Mouse (Mus musculus) megakaryocyte, adult 5-6 weeks (primary cell): ENCODE data around the gene Uqcrc1. TPM values are rescaled to one million over a fixed set of nuclear protein-coding genes. Genes with fewer than 3 reads are reported as not detected.
A peak's percentile ranks its signal among the peaks of the same experiment; 100 is the strongest.

Source experiments
- ATAC-seq: 2 replicates; pipeline ENCODE4 v1.8.0; 2016; ENCODE audit warnings: mild to moderate bottlenecking, inconsistent platforms; ENCODE audit not compliant: poor library complexity, severe bottlenecking
- total RNA-seq, 2 experiments: library from RNA; stranded (forward) in 1 of 2; stranded (reverse) in 1 of 2; fragments of 153-499, 151-499 nt in 1 of 2; fragments of 221-1000, 200-1000 nt in 1 of 2; gene quantifications; 2 replicates each; pipeline versions ENCODE4 v1.2.3 to v1.2.4; 2015 to 2017

Uqcrc1 gene
- total RNA-seq (2015) = 81.6 and 86.0 TPM in 2 replicates
- 155 and 187 TPM in 2 replicates for total RNA-seq (2017)

- ATAC-seq = peak; percentile 96
These were observed at the start of gene Uqcrc1 for GRCm38 (mm10) chr9:108936418-108937364. Gene Uqcrc1, plus strand, starts transcription at chr9:108936633.

DNA sequence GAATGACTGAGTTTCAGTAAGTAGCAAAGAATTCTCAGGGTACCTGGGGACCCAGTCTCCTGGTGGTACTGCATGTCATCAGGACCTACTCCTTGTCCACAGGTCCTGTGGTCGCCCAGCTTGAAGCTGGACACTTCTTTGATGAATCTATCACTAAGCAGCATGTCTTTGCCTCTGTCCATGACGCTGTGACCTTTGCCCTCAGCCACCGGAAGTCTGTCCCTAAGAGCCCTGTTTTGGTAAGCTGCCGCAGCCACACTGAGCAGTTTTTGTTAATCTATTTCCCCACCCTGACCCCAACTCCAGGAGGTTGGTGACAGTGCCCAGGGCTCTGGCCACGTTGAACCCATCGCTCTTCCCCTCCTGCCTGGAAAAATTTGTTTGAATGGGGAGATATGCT lies 24.1 kb upstream of the Uqcrc1 start:
- ATAC-seq = no peak

DNA sequence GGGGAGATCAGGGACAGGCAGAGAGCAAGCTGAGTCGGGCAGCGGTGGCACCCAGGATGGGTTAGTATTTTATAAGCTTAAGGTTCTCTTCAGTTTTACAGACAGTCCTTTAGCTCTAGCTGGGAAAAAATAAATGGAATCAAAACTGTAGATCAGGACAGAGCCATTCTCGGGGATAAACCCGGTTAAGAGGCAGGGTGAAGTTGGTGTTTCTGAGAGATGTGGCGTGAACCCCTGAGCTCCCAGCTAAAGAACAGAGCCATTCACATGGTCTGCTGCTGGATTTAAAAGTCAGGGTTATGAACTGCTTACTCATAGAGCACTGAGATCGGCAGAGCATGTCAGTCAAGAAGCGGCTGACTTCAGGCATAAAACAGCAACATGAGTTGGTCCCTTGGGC lies 23.3 kb upstream of the Uqcrc1 start:
- ATAC-seq = no peak

DNA sequence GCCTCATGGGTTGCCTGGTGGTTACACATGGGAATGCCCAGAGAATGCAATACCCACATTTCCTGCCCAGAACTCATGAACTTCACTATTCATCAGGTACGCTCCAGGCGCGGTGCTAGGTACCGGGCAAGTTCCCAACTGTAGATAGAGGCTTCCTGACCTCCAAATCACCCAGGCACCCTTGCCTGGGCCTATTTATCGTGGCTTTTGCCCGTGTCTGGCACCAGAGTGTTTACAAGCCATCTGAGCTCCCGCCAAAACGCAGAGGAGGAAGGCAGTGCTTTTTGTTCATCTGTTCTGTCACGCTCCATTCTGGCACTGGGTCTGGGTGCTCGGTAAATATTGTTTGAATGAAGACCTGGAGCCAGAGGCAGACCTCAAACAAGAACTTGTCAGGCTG lies 22.8 kb upstream of the Uqcrc1 start:
- no peak for ATAC-seq

GRCm38 (mm10) chr9:108914491-108914890 lies 21.9 kb upstream of the Uqcrc1 start, which contains the start of gene Tmem89:
Gene Tmem89, plus strand, starts transcription at chr9:108914619.
- ATAC-seq = no peak

DNA sequence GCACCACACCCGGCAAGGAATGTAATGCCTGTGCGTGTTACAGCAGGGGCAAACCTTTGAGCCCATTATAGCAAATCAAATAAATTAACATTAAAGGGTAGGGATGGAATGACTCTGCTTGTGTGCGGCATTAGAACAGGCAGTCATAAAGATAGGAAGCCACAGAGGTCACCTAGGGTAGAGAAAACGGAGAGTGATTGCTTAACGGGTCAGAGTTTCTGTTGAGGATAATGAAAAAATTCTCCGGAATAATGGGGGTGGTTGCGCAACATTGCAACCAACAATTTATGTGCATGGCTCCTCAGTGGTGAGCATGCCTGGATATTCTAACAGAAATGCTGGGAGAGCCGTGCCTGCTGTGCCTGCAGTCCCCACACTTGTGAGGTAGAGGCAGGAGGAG lies 10.5 kb upstream of the Uqcrc1 start:
- no peak for ATAC-seq

GRCm38 (mm10) chr9:108928424-108928823 lies 8.0 kb upstream of the Uqcrc1 start:
- no peak for ATAC-seq

DNA sequence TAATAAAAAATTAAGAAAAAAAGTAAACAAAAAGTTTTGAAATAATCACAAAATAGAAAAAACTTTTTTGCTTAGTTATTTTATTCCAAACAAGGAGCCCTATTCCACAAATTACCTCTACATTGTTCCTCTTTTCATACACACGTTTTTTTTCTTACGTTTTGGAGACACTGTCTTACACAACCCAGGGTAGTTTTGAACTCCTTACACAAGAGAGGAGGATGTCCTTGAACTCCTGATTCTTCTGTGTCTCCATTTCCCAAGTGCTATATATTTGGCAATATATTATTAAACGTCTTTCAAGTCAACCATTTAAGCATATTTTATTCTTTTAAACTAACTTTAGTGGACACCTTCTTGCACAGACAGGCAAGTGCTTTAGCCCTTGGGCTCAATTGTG lies 442 bp upstream of the Uqcrc1 start:
- ATAC-seq = peak; percentile 41

DNA sequence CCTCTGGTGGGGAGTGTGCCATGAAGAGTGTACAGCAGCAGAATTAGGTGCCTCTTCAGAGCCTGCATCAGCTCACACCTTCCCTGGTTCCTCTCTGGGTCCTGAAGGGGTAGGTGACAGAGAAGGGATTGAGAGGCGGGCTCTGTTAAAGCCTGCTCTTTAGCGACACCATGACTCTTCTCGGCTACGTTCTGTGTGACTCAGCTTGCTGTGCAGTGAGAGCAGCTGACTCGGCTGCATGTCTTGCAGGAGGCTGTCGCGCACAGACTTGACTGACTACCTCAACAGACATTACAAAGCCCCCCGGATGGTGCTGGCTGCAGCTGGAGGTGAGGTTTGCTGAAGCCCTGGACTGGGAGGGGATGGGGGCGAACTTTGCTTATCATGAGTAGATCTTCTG lies 8.7 kb downstream of the Uqcrc1 start:
- no peak for ATAC-seq

GRCm38 (mm10) chr9:108945608-108946007 lies 9.2 kb downstream of the Uqcrc1 start:
- ATAC-seq = no peak

DNA sequence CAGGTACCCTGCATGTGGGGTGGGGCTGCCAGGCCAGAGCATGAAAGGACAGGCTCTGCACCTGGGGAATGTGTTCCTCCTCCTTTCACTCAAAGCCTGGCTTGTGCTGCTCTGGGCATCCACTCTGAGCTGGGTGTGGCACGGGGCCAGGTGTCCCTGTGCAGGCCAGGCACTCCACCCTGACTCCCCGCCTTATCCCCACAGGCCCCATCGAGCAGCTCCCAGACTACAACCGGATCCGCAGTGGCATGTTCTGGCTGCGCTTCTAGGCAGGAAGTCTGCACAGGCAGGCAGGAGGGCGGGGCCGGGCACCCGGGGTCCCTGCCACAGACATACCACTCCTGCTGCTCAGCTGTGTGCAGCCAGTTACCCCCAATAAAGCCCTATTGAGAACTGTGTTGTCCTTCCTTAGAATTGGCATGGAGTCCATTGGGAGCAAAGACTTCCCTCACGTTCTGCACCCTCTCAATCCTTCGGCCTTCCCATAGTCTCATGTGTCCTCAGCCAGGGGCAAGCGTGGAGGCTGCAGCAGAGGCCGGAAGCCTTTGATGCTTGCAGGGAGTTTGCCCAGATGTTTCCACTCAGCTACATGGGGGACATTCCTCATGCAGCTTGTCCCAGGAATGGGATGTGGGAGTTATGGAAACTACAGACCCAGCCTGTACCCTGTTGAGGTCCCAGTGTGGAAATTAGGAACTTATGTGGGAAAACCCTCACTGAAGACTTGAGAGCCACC lies 13.0 kb downstream of the Uqcrc1 start:
- ATAC-seq = no peak

DNA sequence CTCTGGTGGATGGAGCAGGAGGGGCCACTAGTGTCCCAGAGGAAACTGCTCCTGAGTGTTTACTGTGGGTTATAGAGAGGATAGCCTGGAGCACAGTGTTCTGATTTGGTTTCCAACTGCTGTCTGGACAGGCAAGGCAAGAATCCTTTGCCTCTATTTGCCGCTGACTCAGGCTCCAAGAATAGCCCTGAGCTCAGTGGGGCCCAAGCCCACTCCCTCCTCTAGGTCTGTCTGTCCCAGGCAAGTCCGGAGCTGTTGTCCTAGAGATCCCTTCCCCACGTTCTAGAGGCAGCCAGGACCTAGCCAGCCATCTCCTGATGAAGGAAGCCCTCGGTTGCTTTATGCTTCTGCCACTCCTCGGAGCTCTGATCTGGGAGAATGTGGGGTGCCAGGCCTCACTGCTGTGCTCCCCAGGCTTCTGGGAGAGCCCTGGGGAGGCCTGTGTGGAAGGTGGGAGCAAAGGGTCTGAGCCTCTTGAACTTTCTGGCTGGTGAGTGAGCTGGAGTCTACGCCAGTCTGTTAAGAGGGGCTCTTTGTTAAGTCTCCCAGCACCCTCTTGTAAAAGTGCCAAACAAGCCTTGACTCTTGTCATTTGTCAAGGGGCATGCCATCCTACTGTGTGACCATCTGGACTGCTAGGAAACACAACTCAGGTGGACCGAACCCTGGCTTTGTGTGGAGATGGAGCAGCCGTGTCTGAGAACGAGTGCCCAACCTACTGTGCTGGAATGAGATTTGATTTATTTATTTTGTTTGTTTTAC lies 13.7 kb downstream of the Uqcrc1 start:
- ATAC-seq = no peak

DNA sequence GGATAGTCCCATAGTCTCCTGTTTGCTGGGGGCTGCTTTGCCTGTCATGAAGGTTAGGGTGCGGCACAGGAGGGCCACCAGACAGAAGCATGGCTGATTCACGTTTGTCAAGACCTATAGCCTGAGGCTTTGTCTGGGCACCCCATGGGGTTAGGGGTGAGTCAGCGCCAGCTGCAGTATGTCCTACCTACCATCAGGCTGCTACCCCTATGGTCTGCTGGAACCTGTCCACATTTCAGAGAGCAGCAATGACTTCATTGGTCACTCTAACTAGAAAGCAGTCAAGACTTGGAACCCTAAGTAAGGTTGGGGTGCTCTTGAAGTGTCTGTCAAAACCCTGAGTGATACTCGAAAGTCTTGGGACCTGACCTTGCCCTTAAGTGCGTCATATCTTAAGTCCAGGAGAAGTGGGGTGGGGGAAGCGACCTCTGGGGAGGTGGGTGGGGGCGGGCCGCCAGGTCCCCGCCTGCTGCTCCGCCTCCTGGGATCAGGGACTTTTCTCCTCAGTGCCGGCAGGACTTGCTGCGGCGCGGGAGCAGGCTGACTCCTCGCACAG lies 16.7 kb downstream of the Uqcrc1 start, which contains the start of gene Col7a1:
Col7a1 (plus strand) TSS at position 506 of the 556 bp plus-strand sequence.
- no peak for ATAC-seq

DNA sequence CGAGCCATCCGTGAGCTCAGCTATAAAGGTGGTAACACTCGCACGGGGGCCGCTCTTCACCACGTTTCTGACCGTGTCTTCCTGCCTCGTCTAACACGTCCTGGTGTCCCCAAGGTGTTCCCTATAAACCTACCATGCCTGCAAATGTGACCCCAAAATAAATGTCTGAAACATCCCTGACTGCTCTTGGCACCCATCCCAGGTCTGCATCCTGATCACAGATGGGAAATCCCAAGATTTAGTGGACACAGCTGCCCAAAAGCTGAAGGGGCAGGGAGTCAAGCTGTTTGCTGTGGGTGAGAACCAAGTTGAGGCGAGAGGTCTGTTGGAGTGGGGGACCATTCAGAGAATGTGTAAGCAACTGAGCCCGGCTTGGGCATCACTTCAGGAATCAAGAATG lies 18.8 kb downstream of the Uqcrc1 start:
- no peak for ATAC-seq

GRCm38 (mm10) chr9:108955846-108956245 lies 19.4 kb downstream of the Uqcrc1 start:
- no peak for ATAC-seq

DNA sequence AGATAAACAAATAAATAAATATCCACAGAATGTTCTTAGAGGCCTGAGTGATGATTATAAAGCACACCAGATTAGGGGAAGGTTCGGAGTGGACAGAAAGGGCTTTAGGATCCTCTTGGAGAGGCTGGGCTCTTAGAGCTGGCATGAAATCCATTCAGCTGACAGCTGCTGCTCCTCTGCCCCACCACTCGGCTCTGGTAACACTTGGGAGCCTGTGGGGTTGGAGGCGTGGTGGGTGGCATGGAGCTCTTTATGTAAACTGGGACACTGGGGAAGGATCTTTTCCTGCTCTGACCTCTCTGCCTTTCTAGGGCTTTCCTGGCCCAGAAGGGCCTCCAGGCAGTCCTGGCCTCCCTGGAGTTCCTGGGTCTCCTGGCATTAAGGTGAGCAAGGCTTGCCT lies 27.1 kb downstream of the Uqcrc1 start:
- no peak for ATAC-seq

DNA sequence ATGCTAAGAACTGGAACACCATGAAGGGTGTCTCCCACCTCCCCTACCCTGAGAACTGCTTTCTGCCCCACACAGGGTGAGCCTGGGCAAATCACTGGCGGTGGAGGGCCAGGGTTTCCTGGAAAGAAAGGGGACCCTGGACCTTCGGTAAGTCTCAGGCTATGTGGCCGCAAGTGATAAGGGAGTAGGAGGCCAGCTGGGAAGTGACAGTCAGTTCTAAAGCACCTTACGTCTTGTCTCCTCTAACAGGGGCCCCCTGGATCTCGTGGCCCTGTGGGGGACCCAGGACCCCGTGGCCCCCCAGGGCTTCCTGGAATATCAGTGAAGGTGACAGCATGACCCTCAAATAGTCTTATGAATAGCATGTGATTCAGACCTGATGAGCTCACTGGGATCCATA lies 27.9 kb downstream of the Uqcrc1 start:
- no peak for ATAC-seq

DNA sequence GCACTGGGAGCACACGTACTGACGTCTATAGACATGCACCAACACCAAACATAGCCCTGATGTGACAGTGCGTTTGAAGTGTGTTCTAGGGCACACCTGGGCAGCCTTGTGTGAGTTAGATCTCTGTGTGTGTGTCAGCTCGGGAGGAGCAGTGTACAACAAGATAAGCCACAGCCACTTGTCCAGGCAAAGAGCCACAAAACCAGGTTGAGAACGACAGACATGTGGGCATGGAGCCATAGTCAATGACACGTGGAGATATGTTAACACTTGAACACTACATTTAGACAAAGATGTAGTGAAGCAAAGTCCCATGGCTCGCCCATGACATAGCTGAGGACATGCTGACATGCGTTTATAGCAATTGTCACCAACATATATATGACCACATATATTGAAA lies 34.2 kb downstream of the Uqcrc1 start:
- no peak for ATAC-seq

- ATAC-seq = no peak
These were observed 40.0 kb downstream of the Uqcrc1 start for GRCm38 (mm10) chr9:108976483-108976882.

- no peak for ATAC-seq
These were observed 41.5 kb downstream of the Uqcrc1 start for GRCm38 (mm10) chr9:108977966-108978365.

DNA sequence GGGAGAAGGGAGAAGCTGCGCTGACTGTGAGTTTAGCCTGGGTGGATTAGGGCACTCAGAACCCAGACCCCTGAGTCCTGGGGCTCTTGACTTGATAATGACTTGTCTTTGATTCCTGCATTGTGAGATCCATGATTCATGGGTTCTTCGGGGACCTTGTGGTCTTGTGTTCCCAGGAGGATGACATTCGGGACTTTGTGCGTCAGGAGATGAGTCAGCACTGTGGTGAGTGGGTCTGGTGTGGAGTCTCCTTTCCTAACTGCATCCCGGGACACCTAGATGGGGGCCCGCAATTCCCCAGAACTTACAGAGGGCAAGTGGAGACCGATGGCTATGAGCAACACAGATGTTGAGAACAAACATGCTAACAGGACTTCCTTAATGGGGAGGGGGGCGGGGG lies 46.1 kb downstream of the Uqcrc1 start:
- ATAC-seq = no peak
